Mouse (Mus musculus) frontal cortex, adult (tissue): ENCODE results near the gene Ell3.
"Not testable (repeated sequence)": the region's sequence is repeated elsewhere in the genome, so short reads cannot be mapped to it uniquely, and the experiment has no call there.

Experiments
- ATAC-seq: cut with Nextera tagmentation; 2 replicates; pipeline ENCODE4 v1.9.2; 2017; ENCODE audit warnings: mild to moderate bottlenecking, moderate library complexity, mixed read lengths; ENCODE audit not compliant: low TSS enrichment

Gene Ell3

DNA sequence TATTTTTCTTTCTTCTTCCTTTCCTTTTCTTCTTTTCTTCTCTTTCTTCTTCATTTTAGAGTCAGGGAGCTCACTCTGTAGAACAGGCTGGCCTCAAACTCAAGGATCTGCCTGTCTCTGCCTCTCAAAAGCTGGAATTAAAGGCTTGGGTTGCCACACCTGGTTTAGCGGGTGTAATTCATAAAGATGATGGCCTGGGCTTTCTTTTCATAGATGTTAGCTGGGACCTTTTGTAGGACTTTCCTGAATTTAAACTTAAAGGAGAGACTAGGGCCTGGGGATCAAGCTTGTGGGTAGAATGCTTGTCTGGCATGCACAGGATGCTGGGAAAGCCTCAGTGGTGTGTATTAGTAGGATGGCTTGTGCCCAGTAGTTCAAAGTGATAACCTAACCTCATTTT lies at the start of gene Ell3:
TSS of gene Ell3 (minus strand) at position 101 of the 400 bp plus-strand sequence.
- ATAC-seq, result no peak

DNA sequence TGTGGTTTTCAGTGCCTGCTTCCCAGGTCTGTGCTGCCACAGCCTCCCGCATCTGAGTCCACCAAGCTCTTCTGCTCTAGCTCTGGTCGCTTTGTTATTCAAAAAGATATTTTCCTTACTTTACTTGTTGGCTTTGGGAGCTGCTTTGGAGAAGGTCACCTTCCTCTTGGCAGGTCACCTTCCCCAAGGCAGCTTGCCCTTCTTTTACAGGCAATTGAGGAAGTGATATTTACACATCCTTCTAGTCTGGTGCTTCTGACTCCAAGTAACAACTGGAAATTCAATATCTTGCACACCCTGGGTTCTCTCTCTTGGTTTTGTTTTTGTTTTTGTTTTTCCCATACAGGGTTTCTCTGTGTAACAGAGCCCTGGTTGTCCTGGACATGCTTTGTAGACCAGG lies 40.3 kb upstream of the Ell3 start:
- ATAC-seq, result not testable (repeated sequence)

DNA sequence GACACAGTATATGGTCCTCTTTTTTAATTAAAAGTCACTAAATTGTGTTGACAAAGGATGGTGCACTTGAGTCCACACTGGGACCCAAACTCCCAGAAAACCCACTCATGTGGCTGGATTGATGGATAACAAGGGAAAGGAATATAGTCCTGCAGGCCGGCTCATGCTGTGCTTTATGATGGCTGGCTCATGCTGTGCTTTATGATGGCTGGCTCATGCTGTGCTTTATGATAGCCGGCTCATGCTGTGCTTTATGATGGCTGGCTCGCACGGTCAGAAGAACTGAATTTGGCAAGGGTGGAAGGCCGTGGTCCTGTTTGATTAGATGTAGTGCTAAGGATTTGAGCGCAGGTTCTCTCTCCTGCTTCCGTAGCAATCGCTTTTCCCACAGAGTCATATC lies 39.5 kb upstream of the Ell3 start:
- ATAC-seq, result no peak

DNA sequence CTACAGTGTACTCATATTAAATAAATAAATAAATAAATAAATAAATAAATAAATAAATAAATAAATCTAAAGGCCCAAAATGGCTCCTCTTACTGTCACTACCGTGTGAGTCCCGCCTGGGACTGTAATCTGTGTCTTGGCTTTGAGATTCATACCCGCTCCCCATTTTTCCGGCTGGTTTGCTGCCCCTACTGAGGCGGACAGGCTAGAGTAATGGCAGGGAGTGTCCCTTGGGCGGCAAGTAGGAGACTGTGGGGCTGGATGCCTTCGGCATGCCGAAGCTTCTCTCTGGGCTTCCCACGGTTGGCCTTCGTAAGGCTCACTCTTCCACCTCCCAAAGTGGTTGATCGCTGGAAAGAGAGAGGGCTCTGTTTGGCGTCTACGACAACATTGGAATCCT lies 36.8 kb upstream of the Ell3 start:
- ATAC-seq, result not testable (repeated sequence)

DNA sequence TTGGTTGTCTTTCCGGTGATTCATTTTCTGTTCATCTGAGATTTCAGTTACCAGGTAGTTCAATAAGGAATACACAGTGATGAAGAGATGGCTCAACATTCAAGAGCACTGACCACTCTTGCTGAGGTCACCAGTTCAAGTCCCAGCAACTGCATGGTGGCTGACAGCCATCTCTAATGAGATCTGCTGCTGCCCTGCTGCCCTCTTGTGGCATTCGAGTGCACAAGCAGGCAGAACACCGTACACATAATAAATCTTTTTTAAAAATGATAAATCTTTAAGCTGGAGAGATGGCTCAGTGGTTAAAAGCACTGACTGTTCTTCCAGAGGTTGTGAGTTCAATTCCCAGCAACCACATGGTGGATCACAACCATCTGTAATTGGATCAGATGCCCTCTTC lies 36.4 kb upstream of the Ell3 start:
- ATAC-seq, result no peak

DNA sequence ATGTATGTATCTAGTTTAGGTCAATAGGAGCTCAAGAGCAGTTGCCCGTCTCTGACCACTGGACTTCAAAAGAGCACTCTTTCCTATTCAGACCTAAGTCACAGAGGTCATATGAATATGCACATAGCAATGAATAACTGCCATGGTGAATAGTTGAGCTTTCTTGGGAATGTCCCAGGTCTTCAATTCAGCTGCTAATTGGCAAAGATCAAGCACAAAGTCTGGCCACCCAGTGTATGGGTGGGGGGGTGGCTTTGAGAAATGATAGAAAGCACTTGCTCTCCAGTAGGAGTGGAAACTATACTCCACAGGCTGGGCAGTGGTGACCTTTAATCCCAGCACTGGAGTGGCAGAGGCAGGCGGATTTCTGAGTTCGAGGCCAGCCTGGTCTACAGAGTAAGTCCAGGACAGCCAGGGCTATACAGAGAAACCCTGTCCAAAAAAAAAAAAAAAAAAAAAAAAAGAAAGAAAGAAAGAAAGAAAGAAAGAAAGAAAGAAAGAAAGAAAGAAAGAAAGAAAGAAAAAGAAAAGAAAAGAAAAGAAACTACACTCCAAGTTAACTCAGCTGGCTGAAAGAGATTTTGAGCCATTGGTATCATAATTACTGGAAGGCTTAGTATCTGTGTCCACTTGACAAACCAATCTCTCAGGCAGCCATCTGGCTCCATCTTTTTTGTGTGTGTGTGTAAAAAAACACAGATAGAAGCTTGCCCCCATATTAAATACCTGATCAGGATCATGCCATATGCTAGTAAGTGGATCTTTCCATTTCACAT lies 33.6 kb upstream of the Ell3 start:
- ATAC-seq, result no peak

DNA sequence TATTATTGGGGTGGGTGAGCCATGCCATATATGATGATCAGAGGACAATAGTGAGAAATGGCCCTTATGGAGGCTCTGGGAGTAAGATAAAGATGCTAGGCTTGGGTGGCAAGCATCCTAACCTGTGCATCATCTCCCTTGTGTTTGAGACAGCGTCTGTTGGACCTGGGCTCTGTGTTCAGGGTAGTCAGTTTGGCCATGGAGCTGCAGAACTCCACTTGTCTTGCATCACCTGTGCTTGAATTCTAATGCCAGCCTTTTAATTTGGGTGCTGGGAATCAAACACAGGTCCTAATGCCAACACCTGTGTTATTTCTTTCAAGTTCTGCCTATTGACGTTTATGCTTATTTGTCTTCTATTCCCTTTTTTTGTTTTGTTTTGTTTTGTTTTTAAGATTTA lies 31.2 kb upstream of the Ell3 start:
- ATAC-seq, result not testable (repeated sequence)

DNA sequence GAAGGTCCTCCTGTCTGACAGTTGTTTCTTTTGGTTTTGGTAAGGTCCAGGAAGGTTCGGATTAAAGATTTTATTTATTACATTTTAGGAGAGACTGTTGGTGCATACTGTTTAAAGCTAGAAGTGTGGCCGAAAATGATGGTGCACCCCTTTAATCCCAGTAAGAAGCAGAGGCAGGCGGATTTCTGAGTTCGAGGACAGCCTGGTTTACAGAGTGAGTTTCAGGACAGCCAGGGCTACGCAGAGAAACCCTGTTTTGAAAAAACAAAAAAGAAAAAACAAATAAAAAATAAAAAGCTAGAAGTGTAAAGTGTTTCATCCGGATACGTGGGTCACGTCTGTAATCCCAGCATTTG lies 30.1 kb upstream of the Ell3 start:
- no peak for ATAC-seq

DNA sequence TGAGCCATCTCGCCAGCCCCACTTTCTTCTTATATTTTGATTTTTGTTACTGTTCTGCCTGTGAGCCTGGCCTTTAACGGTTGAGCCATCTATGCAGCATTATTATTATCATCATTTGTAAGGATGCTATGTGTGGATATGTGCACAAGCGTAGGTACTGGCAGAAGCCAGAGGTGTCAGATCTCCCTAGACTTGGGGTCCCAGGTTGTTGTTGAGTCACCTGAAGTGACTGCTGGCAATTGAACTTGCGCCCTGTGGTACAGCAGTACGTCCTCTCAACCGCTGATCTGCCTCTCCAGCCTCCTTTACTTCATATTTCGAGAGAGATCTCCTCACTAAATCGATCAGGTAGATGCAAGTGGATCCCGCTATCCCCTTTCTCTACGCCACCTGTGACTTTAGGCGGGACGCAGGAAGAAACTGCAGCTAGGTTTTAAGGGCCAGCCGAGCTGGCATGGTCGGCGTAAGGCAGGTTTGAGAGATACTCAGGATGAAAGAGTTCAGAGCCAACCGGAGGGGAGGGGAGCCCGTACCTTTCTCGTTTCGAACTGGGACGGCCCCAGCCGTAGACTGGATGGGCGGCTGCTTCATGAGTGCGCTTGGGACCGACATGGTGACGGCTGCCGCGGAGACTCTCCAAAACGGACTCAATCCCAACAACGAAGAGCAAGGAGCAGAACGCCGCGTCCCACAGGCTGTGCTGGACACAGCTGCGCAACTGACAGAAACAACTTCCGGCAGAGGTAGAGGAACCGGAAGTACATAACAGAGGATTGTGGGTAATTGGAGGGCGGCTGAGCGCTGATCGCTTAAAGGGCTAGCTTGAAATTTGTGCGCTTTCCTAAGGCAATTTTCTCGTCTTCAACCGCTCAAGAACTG lies 29.5 kb upstream of the Ell3 start, which contains the start of gene Mfap1b:
TSS of gene Mfap1b (minus strand) at position 767 of the 879 bp plus-strand sequence.
- ATAC-seq, result peak; percentile 99

DNA sequence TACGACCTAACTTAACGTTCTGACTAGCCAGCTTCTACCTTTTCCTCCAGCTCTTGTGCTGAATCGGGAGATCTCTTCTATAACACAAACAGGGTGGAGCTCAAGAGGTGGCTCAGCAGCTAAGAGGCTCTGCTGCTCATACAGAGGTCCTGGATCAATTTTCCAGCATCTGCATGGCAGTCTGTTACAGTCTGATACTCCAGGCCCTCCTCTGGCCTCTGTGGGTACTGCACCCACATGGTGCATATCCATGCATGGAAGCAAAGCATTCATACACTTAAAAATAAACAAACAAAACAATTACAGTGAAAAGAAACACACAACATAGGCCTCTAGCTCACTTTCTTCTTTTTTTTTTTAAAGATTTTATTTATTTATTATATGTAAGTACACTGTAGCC lies 28.7 kb upstream of the Ell3 start:
- not testable (repeated sequence) for ATAC-seq

DNA sequence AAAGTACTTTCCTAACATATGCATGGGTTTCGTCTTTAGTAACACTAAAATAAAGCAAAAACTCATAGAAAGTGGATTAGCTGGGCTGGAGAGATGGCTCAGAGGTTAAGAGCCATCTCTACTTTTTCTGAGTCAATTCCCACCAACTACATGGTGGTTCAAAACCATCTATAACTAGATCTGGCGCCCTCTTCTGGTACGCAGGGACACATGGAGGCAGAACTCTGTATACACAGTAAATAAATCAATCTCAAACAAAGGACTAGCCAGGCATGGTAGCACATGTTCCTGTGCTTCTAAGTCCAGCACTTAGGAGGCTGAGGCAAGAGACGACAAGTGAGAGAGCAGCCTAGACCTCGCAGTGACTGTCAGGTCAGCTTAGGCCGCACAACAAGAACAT lies 24.9 kb upstream of the Ell3 start:
- not testable (repeated sequence) for ATAC-seq

DNA sequence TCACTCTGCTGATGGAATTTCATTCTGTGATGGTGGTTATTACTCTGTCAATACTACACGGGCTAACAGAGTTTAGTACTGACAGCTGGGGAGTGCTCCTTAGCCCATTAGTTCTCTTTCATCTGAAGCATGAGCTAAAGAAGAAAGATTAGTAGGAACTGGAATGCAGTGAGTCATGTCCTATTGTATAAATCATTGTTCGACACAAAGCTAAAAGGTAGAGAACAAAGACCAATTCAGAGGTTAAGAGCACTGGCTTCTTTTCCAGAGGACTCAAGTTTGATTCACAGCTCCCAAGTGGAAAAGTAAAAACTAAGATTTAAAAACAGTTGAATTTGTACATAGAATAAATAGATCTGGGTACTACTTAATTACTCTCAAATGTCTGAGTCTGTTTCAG lies 16.0 kb upstream of the Ell3 start:
- no peak for ATAC-seq

DNA sequence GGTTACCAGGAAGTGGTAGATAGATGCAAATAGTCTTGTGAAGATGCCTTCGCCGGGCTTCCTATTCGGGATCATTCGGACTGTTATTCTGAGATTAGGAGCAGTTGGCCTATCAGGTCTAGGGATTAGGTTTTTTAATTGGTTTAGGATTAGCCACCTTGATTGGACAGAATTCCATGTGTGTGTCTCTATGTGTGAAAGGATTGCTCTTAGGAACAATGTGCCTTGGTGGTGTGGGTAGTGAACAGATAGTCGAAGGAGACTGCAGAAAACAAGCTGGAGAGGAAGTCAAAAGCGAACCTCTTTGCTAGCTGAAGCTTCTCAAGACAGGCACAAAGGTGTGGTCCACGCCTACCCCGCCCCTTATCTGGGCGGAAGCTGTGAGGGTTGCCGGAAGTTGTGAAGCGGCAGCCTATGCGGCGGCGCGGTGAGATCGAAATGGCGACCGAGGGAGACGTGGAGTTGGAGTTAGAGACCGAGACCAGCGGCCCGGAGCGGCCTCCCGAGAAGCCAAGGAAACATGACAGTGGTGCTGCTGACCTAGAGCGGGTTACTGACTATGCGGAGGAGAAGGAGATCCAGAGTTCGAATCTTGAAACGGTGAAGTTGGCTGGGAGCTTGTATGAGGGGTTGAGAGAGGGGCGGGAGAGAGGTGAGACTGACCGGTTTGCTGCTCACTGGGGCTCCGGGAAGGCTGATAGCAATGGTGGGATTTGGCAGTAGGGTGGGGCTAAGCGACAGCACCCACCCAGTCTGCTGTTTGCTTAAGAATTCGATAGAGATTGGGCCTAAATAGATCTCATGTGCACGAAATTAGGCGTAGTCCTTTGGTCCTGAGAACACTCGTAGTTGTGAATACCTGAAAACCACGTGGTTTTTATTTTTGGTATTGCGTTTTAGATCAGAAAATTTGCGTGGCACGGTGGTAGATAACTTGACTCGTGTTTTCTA lies 12.9 kb upstream of the Ell3 start, which contains the start of gene Serinc4:
TSS of gene Serinc4 (minus strand) at position 90 of the 951 bp plus-strand sequence.
- peak; percentile 90 for ATAC-seq

DNA sequence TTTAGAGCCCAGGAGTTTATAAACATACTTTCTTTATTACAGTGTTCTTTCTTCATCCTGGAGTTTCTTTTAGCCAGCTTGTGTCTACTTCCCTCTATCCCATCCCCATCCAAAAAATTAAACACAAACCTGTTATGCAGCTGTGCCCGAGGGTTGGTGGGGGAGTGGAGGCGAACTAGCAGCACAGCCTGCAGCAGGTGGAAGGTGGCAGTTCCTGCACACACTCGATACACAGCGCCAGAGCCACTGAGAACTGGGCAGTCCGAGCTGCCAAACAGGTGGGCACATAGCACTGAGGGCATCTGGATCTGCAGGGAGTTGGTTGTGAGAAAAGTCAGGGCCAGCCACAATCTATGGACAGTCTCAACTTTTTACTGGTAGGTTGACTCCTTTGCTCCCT lies 11.5 kb upstream of the Ell3 start:
- ATAC-seq, result no peak

DNA sequence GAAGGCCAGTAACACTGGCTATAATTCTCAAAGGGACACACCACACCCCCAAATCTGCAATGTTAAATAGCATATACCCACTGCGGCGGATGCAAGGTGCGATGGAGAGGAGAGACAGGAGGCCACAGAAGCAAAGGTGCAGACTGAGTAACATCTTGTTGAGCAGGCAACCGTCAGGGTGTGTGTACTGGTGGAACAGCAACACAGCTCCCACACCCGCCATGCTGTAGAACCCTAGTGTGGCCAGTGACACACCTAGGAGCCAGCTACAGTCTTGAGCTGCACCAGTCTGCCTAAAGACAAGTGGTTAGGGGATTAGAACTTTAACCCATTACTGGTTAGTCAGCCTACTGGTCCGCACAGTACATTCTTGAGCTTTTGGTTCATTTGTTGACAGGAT lies 9.8 kb upstream of the Ell3 start:
- ATAC-seq, result no peak

DNA sequence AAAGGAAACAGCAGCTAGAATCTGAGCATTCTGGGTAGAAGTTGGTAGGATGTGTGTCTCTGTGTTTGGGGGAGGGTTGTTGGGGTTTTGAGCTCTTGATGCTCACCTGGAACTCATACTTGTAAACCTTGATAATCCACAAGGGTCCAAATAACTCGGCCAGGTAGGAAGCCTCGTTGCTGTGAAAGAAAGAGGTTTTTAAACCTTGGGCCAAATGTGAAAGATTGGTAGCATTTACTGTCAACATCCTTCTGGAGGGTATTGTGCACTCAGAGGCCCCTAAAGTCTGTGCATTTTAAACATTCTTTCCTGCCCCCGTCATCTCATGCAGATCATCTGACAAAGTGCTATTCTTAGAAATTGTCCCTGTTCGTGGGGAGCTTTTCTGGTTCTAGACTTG lies 8.9 kb upstream of the Ell3 start, which contains the start of gene Hypk:
TSS of gene Hypk (plus strand) at position 301 of the 400 bp plus-strand sequence.
- no peak for ATAC-seq

DNA sequence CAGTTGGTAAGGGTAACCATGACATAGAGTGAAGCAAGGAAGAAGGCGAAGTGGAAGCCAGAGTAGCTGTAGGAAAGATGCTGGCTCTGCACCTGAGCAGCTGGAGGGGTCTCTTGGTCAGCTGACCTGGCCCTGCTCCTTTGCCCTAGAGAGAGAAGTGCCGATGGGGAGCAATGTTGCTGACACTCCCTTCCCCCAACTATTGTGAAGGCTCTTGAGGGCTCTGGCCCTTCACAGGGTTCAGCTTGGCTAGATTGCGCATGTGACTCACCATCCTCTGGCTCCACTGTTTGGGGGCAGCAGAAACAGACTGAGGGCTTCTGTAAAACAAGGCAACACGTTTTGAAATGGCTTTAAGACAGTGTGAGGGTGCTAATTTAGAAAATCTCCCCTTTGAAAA lies 8.3 kb upstream of the Ell3 start:
- ATAC-seq, result no peak

DNA sequence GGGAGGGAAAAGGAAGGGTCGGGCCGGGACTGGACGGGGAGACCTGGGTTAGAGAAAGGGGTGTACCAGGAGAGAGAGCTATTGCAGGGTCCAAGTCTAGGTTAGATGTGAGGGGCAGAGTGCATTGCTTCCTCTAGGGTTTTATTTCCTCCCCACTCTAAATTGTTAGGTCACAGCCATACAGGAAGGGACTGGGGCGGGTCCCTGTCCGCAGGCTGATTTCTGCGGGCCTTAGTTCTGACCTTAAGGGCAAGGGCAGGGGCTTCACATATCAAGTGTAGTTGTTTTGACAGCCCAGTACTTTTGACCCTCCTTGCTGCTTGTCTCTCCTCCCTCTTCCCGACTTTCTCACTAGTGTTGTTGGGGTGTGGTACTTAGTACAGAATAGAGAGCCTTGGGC lies 6.0 kb upstream of the Ell3 start:
- no peak for ATAC-seq

DNA sequence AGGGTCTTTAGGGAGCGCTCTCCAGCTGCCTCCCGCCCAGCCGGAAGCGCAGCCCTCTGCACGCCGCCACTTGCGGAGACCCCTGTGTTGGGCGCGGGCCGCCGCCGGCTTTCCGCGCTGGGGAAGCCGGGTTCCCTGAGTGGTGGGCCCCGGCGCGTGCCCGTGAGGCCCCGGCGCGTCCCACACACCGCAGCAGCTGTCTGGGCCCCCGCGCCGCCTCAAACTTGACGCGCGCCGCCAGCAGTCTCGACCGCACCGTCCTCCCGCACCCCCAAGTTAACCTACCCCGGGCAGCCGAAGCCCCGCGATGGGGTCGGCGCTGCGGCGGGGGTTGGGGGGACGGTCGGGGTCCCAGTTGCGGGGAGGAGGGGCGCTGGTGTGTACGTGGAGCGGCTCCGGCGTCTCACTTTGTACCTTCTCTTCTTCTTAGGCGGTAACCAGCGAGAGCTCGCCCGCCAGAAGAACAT lies 5.5 kb upstream of the Ell3 start:
- ATAC-seq, result peak; percentile 13

DNA sequence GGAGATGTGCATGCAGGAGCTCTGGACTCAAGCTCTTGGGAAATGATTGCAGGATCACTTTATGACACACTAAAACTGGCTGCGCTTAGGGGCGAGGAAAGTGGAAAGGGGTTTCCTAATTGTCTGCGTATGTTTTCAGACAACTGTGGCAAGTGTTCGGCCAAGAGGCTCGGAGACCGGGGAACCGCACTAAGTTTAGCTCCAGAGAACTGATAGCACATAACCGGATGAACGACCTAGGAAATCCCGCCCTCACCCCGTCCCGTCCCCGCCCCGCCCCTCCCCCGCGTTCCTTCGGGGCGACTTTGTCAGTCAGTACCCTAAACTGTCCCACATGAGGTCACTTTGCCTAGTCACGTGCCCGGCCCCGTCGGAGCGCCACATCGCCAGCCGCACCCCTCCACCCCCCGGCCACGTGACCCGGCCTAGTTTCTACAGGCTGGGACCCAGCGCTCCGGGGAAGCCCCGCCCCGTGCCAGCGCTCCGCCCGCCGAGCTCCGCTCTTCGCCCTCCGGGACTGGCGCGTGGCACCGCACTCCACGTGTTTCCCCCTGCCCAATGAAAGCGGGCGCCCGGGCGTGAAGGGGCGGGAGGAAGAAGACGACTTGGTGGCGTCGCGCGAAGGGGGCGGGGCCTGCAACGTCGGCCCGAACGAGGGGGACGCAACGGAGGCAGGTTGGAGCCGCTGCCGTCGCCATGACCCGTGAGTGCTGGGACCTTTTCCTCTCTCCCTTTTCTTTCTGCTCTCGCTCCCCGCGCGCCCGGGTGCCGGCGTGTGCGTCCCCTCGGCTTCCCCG lies 4.9 kb upstream of the Ell3 start, which contains the start of gene Serf2:
TSS of gene Serf2 (plus strand) at position 457 of the 797 bp plus-strand sequence.
- ATAC-seq, result peak; percentile 95

DNA sequence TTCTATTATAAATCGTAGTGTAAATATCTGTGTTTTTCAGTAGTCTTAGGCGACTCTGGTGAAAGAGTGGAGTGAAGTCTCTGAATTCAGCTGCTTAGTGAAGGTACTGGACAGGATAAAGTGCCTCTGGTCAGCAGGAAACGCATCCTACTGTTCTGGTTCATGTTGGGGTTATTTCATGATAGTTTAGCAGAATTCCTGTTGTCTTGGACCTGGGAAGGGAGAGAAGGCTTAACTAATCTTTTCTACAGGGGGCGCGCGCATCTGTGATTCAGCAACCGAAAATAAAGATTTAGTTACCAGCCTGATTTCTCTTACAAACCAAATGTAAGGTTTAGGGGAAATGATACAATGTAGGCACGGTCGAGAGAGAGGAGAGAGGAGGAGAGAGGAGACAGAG lies 4.1 kb upstream of the Ell3 start:
- ATAC-seq, result no peak
